Mouse (Mus musculus): ENCODE measurements around the gene Btbd35f19.
"Not testable (repeated sequence)": the region's sequence is repeated elsewhere in the genome, so short reads cannot be mapped to it uniquely, and the experiment has no call there.

Gene Btbd35f19

DNA sequence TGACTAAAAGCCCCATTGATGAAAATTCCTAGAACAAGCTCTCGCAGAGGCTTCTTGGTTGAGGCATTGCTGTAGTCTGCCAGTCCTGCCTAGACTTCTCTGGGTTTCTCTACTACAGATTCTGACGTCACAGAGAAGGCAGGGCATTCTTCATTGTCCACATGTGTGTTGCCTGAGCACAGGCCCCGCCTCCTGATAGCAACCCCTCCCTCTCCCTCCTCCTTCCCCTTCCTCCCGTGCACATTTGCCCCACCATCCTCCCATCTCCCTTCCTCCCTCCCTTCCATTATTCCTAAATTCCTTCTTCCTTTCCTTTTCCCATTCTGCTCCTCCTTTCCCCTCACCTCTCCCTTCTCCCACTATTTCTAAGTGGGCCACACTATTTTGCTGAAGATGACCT lies at the start of gene Btbd35f19:
Btbd35f19 (minus strand) TSS at position 101 of the 400 bp plus-strand sequence.
- not testable (repeated sequence) for DNase-seq (ENCODE audit: low spot score in 2 of 2)

DNA sequence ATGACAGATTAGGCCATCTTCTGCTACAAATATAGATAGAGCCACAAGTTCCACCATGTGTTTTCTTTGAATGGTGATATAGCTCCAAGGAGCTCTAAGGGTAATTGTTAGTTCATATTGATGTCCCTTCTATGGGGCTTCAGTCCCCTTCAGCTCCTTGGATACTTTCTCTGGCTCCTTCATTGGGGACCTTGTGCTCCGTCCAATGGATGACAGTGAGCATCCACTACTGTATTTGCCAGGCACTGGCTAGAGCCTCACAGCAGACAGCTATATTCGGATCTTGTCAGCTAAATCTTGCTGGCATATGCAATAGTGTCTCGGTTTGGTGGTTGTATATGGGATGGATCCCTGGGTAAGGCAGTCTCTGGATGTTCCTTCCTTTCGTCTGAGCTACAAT lies 41.8 kb downstream of the Btbd35f19 start:
- DNase-seq (ENCODE audit: low spot score in 2 of 2), result peak in 1 of 2 experiments; percentile 2

DNA sequence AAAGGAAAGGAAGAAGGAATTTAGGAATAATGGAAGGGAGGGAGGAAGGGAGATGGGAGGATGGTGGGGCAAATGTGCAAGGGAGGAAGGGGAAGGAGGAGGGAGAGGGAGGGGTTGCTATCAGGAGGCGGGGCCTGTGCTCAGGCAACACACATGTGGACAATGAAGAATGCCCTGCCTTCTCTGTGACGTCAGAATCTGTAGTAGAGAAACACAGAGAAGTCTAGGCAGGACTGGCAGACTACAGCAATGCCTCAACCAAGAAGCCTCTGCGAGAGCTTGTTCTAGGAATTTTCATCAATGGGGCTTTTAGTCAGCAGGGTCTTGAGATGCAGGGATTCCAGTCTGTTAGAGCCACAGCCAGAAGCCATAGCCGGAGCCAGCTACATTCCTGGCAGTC lies 47.6 kb downstream of the Btbd35f19 start, which contains the start of gene Btbd35f26:
Btbd35f26 (plus strand) TSS at position 301 of the 400 bp plus-strand sequence.
- not testable (repeated sequence) for DNase-seq (ENCODE audit: low spot score in 2 of 2)

Measured in thymus, postnatal 10 days (tissue).